Mouse (Mus musculus) kidney, embryonic 16.5 days (tissue): ENCODE results near the gene Wdhd1. TPM values are rescaled to one million over a fixed set of nuclear protein-coding genes. Genes with fewer than 3 reads are reported as not detected.

Experiments used
- ATAC-seq: fragments of 200-750 bp; cut with Nextera tagmentation; 2 replicates; pipeline ENCODE4 v1.8.0; 2017; ENCODE audit warnings: moderate TSS enrichment; ENCODE audit not compliant: low FRiP score, low TSS enrichment
- H3K27ac ChIP-seq: fragments of 300-500 bp; sonication (generic); 2 replicates; pipeline ENCODE4 v1.5.1; 2014; ENCODE audit warnings: low read length
- H3K27me3 ChIP-seq: fragments of 300-500 bp; sonication (generic); 2 replicates; pipeline ENCODE4 v1.6.1; 2014; ENCODE audit warnings: low read length, control low read depth, mixed read lengths; ENCODE audit not compliant: insufficient read depth
- H3K36me3 ChIP-seq: fragments of 300-500 bp; sonication (generic); 2 replicates; pipeline ENCODE4 v1.6.1; 2014; ENCODE audit warnings: low read length, control low read depth, mixed read lengths; ENCODE audit not compliant: insufficient read depth
- H3K4me1 ChIP-seq: fragments of 300-500 bp; sonication (generic); 2 replicates; pipeline ENCODE4 v1.6.1; 2014; ENCODE audit warnings: low read length, control low read depth, mixed read lengths; ENCODE audit not compliant: insufficient read depth
- H3K4me2 ChIP-seq: fragments of 300-500 bp; sonication (generic); replicated peaks from 2 replicates; pipeline ENCODE4 v1.6.1; 2014; ENCODE audit warnings: low read depth, low read length
- H3K4me3 ChIP-seq: fragments of 300-500 bp; sonication (generic); 2 replicates; pipeline ENCODE4 v1.5.1; 2014; ENCODE audit warnings: mild to moderate bottlenecking, low read length
- H3K9ac ChIP-seq: fragments of 300-500 bp; sonication (generic); replicated peaks from 2 replicates; pipeline ENCODE4 v1.6.1; 2014; ENCODE audit warnings: low read length
- H3K9me3 ChIP-seq: fragments of 300-500 bp; sonication (generic); 2 replicates; pipeline ENCODE4 v1.6.1; 2016; ENCODE audit warnings: low read length, control low read depth
- WGBS: fragments of 180-500 bp; shearing (Covaris S2); extraction: QIAGEN DNeasy Blood & Tissue Kit; methylation state at CpG from one replicate; pipeline ENCODE4 v1.1.7; 2014; 5-methylcytosine and 5-hydroxymethylcytosine counted together
- polyA plus RNA-seq: library from polyadenylated mRNA; unstranded; fragments of >200 nt; fragmentation: Nextera tagmentation; extraction: Ambion mirVana; gene quantifications from 2 replicates; pipeline ENCODE4 v1.2.1, GENCODE M21; 2015

The Wdhd1 gene
- polyA plus RNA-seq, 1 experiment from 2014 or later: 26.5 TPM

DNA sequence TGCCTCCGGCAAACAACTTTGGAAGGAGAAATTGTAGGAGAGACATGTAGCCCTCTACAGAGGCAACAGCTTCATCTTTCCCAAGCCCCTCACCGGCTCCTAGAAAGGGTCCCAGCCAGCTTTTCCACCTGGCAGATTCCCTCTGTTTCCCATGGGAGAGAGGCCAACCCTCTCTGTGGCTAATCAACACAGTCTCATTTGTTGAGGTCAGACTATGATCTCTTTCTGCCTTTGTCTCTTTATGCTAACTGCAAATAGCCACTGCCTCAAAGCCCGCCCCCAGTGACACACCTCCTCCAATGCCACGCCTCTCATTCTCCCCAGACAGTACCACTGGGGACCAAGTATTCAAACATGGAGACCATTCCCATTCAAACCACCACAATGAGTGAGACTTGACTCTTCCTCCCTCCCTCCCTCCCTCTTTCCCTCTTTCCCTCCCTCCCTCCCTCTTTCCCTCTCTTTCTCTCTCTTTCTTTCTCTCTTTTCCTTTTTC, 66.9 kb downstream of the Wdhd1 start:
- WGBS: 82% methylated on average over 4 of the region's 4 CpGs
- no peak overlapping the region for H3K4me2 ChIP-seq
- no peaks in the 10 kb centered on the region for H3K36me3 ChIP-seq

DNA sequence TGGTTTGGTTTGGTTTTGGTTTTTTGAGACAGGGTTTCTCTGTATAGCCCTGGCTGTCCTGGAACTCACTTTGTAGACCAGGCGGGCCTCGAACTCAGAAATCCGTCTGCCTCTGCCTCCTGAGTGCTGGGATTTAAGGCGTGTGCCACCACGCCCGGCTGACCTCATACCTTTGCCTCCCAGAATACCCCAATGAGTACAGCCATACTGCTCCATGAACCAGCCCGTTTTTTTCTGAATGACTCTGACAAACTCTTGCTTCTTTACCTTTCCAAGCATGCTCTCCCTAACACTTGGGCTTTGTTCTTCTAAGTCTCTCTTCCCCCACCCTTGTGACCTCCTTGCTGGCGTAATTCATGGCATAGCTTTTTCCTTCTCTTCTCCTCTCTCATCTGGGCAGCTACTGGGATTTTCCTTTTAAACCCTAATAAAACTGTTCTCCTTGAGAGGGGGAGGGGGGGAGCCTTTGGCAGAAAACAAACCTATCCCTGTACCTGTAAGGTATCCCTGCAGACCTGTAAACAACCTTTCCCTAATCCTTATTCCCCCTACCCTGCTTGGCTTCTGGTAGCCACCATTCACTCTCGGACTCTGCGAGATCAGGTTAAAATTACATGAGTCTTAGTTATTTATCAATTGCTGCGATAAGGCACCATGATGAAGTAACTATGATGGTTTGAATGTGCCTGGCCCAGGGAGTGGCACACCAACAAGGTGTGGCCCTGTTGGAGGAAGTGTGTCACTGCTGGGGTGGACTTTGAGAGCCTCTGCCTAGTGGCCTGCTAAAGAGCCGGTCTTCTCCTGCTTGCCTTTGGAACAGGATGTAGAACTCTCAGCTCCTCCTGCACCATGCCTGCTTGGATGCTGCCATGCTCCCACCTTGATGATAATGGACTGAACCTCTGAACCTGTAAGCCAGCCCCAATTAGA, 67.8 kb downstream of the Wdhd1 start:
- H3K4me1 ChIP-seq: no peaks in the 10 kb centered on the region
- H3K36me3 ChIP-seq: no peaks in the 10 kb centered on the region
- H3K4me2 ChIP-seq: no peak overlapping the region
- H3K9me3 ChIP-seq: no peaks in the 10 kb centered on the region
- WGBS: 91% methylated on average over 12 of the region's 12 CpGs
- H3K4me3 ChIP-seq: no peak overlapping the region
- H3K9ac ChIP-seq: no peak overlapping the region
- no peak for ATAC-seq
- no peaks in the 10 kb centered on the region for H3K27me3 ChIP-seq
- H3K27ac ChIP-seq: no peak overlapping the region

More for the DNA sequence above, 66.9 kb downstream of the Wdhd1 start:
- no peaks in the 10 kb centered on the region for H3K27me3 ChIP-seq
- no peaks in the 10 kb centered on the region for H3K4me1 ChIP-seq
- no peak overlapping the region for H3K9ac ChIP-seq
- no peaks in the 10 kb centered on the region for H3K9me3 ChIP-seq
- ATAC-seq: no peak
- no peak overlapping the region for H3K4me3 ChIP-seq
- no peak overlapping the region for H3K27ac ChIP-seq

DNA sequence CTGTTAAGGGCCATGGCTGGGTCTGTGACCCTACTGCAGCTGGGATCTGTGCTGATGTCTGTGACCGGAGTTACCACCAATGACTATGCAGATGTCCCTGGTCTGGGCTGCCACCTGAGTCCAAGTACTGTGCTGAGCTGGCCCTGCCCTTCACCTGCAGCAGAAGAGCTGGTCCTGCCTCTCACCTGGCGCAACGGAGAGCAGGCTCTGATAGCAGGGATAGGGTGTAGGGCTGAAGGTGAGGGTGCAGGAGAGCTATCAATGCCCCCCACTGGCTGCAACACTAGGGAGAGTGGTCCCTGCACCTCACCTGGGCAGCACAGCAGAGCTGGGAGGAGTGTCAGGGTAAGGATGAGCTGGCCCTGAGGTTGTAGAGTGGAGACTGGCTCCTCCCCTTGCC, 70.1 kb downstream of the Wdhd1 start:
- no peak overlapping the region for H3K27ac ChIP-seq
- ATAC-seq: no peak
- no peak overlapping the region for H3K4me2 ChIP-seq
- H3K27me3 ChIP-seq: no peaks in the 10 kb centered on the region
- H3K9ac ChIP-seq: no peak overlapping the region
- H3K9me3 ChIP-seq: no peaks in the 10 kb centered on the region
- 82% methylated on average over 3 of the region's 3 CpGs for WGBS
- no peak overlapping the region for H3K4me3 ChIP-seq
- H3K4me1 ChIP-seq: no peaks in the 10 kb centered on the region
- H3K36me3 ChIP-seq: no peaks in the 10 kb centered on the region

DNA sequence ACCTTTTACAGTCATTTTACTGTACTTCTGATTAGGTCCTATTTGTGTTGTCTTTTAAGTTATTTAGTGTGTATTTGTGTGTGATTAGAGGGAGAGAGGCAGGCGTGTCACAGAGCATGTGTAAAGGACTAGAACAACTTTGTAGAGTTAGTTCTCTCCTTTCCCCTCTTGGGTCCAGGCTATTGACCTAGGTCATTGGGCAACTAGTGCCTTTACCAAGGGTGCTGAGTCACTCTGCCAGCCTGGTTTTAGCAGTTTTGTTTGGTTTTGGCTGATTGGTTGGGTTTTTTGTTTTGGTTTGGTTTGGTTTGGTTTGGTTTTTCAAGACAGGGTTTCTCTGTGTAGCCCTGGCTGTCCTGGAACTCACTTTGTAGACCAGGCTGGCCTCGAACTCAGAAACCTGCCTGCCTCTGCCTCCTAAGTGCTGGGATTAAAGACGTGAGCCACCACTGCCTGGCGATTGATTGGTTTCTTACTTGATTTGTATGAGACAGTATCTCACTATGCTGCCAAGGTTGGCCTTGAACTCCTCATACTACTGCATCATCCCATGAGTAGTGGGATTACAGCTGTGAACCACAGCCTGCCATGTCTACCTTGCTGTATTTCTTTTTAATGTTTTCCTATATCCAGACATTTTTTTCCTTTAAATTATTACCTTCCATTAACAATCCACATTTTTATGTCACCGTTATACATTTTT, 71.2 kb downstream of the Wdhd1 start:
- H3K9ac ChIP-seq: no peak overlapping the region
- WGBS: 88% methylated on average over 5 of the region's 5 CpGs
- no peak for ATAC-seq
- no peaks in the 10 kb centered on the region for H3K27me3 ChIP-seq
- H3K4me3 ChIP-seq: no peak overlapping the region
- no peak overlapping the region for H3K27ac ChIP-seq
- no peaks in the 10 kb centered on the region for H3K9me3 ChIP-seq
- no peaks in the 10 kb centered on the region for H3K36me3 ChIP-seq
- H3K4me2 ChIP-seq: no peak overlapping the region
- H3K4me1 ChIP-seq: no peaks in the 10 kb centered on the region

DNA sequence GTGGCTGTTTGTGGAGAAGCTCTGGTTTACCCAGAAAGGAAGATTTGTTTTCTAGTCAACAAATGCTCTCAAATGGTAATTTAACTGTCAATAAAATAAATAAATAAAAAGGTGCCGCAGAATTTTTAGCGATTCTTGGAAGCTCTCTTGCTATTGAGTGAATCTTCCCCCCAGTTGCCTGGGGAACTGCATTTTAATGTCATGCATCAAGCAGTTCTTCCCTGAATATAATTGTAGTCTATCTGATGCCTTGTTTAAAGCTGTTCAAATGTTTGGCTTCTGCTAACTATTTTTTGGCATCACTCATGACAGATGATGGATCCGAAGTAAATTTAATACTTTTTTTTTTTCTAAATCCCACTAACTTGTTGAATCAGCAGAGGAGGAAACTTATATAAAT, 79.3 kb downstream of the Wdhd1 start:
- WGBS: 87% methylated on average over 3 of the region's 3 CpGs
- no peaks in the 10 kb centered on the region for H3K27me3 ChIP-seq
- H3K9me3 ChIP-seq: no peaks in the 10 kb centered on the region
- no peak overlapping the region for H3K4me3 ChIP-seq
- no peaks in the 10 kb centered on the region for H3K4me1 ChIP-seq
- no peak overlapping the region for H3K27ac ChIP-seq
- ATAC-seq: no peak
- H3K36me3 ChIP-seq: no peaks in the 10 kb centered on the region
- no peak overlapping the region for H3K9ac ChIP-seq
- no peak overlapping the region for H3K4me2 ChIP-seq

DNA sequence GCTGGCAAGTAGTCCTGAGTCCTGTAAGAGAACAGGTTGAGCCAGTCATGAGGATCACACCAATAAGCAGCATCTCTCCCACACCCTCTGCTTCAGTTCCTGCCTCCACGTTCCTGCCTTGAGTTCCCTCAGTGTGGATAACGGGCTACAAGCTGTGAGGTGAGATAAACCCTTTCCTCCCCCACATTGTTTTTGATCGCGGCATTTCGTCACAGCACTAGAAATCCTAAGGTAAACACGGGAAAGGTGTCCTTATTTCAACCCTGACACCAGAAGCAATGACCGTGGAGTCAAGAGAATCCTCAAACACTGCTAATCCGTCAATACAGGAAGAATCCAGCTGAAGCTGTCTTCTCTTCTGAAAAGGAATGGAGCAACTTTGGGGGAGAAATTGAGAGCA, 79.9 kb downstream of the Wdhd1 start:
- no peak overlapping the region for H3K4me2 ChIP-seq
- no peaks in the 10 kb centered on the region for H3K27me3 ChIP-seq
- no peak overlapping the region for H3K4me3 ChIP-seq
- H3K36me3 ChIP-seq: no peaks in the 10 kb centered on the region
- H3K9me3 ChIP-seq: no peaks in the 10 kb centered on the region
- H3K9ac ChIP-seq: no peak overlapping the region
- no peak overlapping the region for H3K27ac ChIP-seq
- no peak for ATAC-seq
- no peaks in the 10 kb centered on the region for H3K4me1 ChIP-seq
- WGBS: 70% methylated on average over 8 of the region's 8 CpGs

DNA sequence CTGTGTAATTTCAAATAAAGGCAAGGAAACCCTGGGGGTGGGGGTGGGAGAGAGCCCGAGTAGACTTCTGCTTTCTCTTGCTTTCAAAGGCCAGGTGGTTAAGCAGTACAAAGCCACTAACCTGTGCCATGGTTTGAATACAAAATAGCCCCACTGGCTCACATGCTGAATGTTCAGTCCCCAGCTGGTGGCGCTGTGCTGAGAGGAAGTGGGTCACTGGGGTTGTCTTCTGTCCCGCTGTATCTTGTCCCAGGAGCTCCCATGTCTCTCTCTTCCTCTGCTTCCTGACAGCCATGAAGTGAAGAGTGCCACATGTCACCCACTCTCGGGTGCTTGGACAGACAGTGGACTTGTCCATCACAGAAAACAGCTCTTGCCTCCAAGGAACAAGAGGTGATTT, 82.6 kb downstream of the Wdhd1 start:
- ATAC-seq: no peak
- Histone ChIP-seq H3K9ac (no peak overlapping the region), H3K9me3 (no peaks in the 10 kb centered on the region), H3K36me3 (no peaks in the 10 kb centered on the region), H3K27me3 (no peaks in the 10 kb centered on the region), H3K4me1 (no peaks in the 10 kb centered on the region), H3K4me3 (no peak overlapping the region), H3K4me2 (no peak overlapping the region), H3K27ac (no peak overlapping the region)
- WGBS: 38% methylated on average over 4 of the region's 4 CpGs

DNA sequence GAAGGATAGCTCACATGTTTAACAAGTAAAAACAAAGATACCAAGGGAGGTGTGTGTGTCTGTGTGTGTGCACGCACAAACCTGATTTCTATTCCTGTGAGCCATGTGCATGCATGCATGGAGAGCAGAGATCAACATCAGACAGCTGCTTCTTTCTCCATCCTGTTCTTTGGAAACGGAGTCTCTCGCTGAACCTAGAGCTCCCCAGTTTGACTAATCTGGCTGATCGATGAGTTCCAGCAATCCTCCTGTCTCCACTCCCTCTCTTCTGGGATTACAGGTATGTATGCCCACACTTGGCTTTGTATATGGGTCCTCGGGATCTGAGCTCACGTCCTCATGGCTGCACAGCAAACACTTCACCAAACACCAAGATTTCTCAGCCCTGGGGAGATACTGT, 83.2 kb downstream of the Wdhd1 start:
- Histone ChIP-seq H3K36me3 (no peaks in the 10 kb centered on the region), H3K4me2 (no peak overlapping the region)
- 71% methylated on average over 6 of the region's 6 CpGs for WGBS

DNA sequence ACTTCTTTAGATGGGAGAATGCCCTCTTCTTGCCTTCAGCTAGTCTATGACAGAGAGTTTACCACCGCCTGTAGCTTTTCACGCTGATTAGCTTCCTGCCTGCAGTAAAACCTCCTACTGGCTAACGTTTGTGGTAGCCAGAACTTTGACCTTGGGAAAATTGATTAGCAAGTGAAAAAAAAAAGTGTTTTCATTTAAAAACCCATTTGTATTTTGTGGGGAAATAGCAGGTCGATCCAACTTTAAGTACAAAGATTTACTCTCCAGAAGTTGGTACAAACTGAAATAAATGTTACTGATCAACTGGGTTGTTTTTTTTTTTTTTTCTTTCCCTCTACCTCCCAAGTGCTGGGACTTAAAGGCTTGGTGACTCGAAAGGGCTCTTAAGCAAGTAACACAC, 84.8 kb downstream of the Wdhd1 start:
- Histone ChIP-seq H3K36me3 (no peaks in the 10 kb centered on the region), H3K9me3 (no peaks in the 10 kb centered on the region), H3K27me3 (peaks cover 8% of the 10 kb centered on the region; the same call in 1 of the 2 replicates), H3K27ac (no peak overlapping the region), H3K9ac (no peak overlapping the region), H3K4me1 (peaks cover 10% of the 10 kb centered on the region), H3K4me2 (no peak overlapping the region), H3K4me3 (no peak overlapping the region)
- ATAC-seq: no peak
- 41% methylated on average over 5 of the region's 5 CpGs for WGBS

More for the DNA sequence above, 83.2 kb downstream of the Wdhd1 start:
- Histone ChIP-seq H3K4me3 (no peak overlapping the region), H3K9me3 (no peaks in the 10 kb centered on the region), H3K27ac (no peak overlapping the region), H3K27me3 (no peaks in the 10 kb centered on the region), H3K9ac (no peak overlapping the region), H3K4me1 (peaks cover 4% of the 10 kb centered on the region)
- ATAC-seq: no peak
